Mouse (Mus musculus) kidney, postnatal 10 days (tissue): Measurements from ENCODE around the gene Tuba4a.

ENCODE experiments used
- DNase-seq: peaks from one replicate; pipeline ENCODE4 v3.0.0; 2021; ENCODE audit warnings: mixed read lengths

Tuba4a gene

GRCm38 (mm10) chr1:75210136-75211087 lies 9.3 kb downstream of the Tuba4a start, which contains the start of the genes Glb1l and Stk16:
Gene Glb1l, minus strand, starts transcription at chr1:75210813.
Gene Stk16, plus strand, starts transcription at chr1:75210838.
- DNase-seq, result peak; percentile 99

GRCm38 (mm10) chr1:75208967-75209678 lies 10.5 kb downstream of the Tuba4a start:
- peak; percentile 81 for DNase-seq

GRCm38 (mm10) chr1:75201236-75201635 lies 18.4 kb downstream of the Tuba4a start:
- no peak for DNase-seq

- DNase-seq, result peak; percentile 67
Observed at GRCm38 (mm10) chr1:75192452-75192851, 27.2 kb downstream of the Tuba4a start.

GRCm38 (mm10) chr1:75191622-75192402 lies 27.9 kb downstream of the Tuba4a start, which contains the start of the genes Ankzf1 and Atg9a:
Gene Ankzf1, plus strand, starts transcription at chr1:75192151.
Gene Atg9a, minus strand, starts transcription at chr1:75192196.
- DNase-seq, result peak; percentile 96

GRCm38 (mm10) chr1:75191258-75191621 lies 28.4 kb downstream of the Tuba4a start:
- no peak for DNase-seq

GRCm38 (mm10) chr1:75190577-75190976 lies 29.1 kb downstream of the Tuba4a start:
- DNase-seq, result no peak

GRCm38 (mm10) chr1:75187914-75188483 lies 31.7 kb downstream of the Tuba4a start:
- DNase-seq, result no peak

- no peak for DNase-seq
Observed at GRCm38 (mm10) chr1:75187126-75187525, 32.5 kb downstream of the Tuba4a start.

GRCm38 (mm10) chr1:75185495-75185894 lies 34.2 kb downstream of the Tuba4a start:
- DNase-seq, result no peak

- DNase-seq, result no peak
Observed at GRCm38 (mm10) chr1:75182160-75182559, 37.5 kb downstream of the Tuba4a start.

- no peak for DNase-seq
Observed at GRCm38 (mm10) chr1:75181377-75181870, 38.2 kb downstream of the Tuba4a start.

GRCm38 (mm10) chr1:75180741-75181140 lies 38.9 kb downstream of the Tuba4a start:
- no peak for DNase-seq

GRCm38 (mm10) chr1:75180105-75180590 lies 39.5 kb downstream of the Tuba4a start, which contains the start of gene Abcb6:
Gene Abcb6, minus strand, starts transcription at chr1:75180392.
- peak; percentile 94 for DNase-seq

GRCm38 (mm10) chr1:75179334-75180104 lies 40.1 kb downstream of the Tuba4a start:
- peak; percentile 52 for DNase-seq

GRCm38 (mm10) chr1:75168472-75169464 lies 50.9 kb downstream of the Tuba4a start, which contains the start of gene Zfand2b:
Gene Zfand2b, plus strand, starts transcription at chr1:75168646.
- peak; percentile 98 for DNase-seq

- DNase-seq, result no peak
Observed at GRCm38 (mm10) chr1:75168093-75168471, 51.6 kb downstream of the Tuba4a start.
